Mouse (Mus musculus): ENCODE measurements around the gene 2900026A02Rik. TPM values are rescaled to one million over a fixed set of nuclear protein-coding genes. Genes with fewer than 3 reads are reported as not detected.

Gene 2900026A02Rik
- total RNA-seq, 2 experiments from 2014 or later: 21.3 to 25.8 TPM

DNA sequence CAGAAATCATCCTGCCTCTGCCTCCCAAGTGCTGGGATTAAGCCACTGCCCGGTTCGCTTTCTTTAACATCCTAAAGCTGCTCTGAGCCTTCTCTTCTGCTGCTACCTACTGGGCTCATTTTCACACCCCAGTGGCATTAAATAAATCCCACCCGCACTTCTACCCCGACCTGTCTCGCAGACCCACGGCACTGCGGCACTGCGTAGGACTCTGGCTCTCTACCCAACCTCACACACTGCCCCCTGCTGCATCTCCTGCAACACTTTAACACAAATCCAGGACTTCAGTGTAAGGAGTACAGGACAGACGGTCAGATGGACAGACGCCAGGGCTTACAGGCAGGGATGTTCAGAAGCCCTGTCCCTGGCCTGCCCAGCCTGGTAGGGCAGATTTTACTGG, 45.1 kb downstream of the 2900026A02Rik start:
- no peak for DNase-seq (ENCODE audit: low spot score)

- no peak for DNase-seq (ENCODE audit: low spot score)
These were observed 45.9 kb downstream of the 2900026A02Rik start for GRCm38 (mm10) chr5:113174916-113175692.

GRCm38 (mm10) chr5:113173318-113173717, 47.7 kb downstream of the 2900026A02Rik start:
- DNase-seq (ENCODE audit: low spot score): peak; percentile 61

- DNase-seq (ENCODE audit: low spot score): no peak
These were observed 49.0 kb downstream of the 2900026A02Rik start for GRCm38 (mm10) chr5:113171968-113172578.

DNA sequence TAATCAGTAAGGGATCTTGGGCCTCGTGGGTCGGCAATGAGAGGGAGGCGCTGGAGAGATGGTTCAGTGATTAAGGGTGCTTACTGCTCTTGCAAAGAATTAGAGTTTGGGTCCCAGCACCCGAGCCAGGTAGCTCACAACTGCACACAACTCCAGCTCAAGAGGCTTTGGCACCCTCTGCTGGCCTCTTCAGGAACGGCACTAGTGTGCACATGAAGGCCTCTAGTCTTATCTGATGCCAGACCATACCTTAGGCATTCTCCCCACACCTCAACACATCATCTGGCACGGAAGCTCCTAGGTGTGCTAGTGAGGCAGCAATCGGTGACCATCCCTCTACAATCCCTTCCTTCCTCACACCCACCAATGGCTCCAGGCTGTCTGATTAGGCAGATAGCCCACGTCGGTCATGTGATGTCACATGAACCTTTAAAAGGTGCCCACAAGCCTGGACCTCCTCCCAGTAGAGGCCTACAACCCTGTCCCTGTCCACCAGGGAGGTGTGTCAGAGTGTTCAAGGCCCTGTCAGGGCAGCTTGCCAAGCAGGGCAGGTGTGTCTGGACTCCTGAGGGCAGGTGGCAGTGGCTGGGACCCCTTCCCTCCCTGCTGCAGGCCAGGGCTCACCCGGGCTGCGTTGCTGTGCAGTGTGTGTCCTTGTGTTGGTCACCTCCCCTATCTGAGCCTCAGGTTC, 50.8 kb downstream of the 2900026A02Rik start:
- no peak for DNase-seq (ENCODE audit: low spot score)

DNA sequence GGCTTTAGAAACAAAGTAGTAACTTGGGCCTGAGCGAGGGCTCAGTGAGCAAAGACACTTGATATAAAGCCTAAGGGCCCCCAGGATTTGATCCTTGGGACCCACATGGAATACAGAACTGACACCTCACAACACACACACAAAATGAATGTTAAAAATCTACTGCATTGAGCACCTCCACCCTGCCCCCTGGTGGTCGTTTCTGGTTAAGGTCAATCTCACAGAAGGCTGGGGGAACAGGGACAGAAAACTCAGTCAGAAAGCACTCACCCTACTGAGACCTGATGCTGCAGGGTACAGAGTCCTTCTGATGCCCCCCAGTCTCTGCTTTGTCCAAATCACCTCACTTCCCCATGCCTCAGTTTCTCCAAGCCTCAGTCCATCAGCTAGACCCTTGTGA, 53.3 kb downstream of the 2900026A02Rik start:
- DNase-seq (ENCODE audit: low spot score): no peak

DNA sequence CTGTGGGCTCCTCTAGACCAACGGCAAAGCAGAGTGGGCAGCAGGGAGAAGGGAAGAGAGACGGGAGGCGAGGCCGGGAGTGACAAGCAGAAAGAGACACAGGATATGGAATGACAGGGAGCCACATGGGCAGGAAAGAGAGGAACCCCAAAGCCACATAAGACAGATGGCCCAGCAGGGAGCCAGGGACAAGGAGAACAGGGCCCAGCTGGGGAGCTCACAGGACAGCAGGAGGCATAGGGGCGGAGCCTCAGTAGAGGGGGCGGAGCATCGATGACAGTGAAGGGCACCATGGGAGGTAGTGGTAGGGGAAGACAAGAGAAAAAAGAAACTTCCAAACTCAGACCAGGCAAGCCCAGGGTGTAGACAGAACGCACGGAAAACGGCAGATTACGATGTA, 55.6 kb downstream of the 2900026A02Rik start:
- no peak for DNase-seq (ENCODE audit: low spot score)

DNA sequence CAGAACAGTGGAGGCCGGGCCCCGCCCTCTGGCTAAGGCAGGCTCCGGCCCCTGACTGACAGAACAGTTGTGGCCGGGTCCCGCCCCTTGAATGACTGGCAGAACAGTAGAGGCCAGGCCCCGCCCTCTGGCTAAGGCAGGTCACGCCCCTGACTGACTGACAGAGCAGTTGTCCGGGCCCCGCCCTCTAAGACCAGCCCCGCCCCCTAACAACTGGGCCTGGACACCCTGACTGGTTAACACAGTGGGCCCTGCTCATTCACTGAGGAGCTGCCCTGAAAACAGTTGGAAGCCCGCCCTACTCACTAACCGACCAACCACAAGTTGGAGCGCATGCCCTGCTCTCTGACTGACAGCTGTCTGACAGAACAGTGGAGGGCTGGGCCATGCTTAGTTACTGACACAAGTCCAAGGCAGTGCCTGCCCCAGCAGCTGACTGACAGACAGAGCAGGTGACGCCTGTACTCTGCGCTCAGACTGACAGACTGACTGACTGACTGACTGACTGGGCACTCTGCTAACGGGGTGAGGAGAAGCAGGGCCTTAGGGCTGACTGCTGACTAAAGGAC, 56.1 kb downstream of the 2900026A02Rik start:
- DNase-seq (ENCODE audit: low spot score): peak; percentile 86

- no peak for DNase-seq (ENCODE audit: low spot score)
These were observed 56.6 kb downstream of the 2900026A02Rik start for GRCm38 (mm10) chr5:113164448-113164847.

- DNase-seq (ENCODE audit: low spot score): no peak
These were observed 57.9 kb downstream of the 2900026A02Rik start for GRCm38 (mm10) chr5:113163116-113163515.

- DNase-seq (ENCODE audit: low spot score): no peak
These were observed 58.3 kb downstream of the 2900026A02Rik start for GRCm38 (mm10) chr5:113162699-113163098.

DNA sequence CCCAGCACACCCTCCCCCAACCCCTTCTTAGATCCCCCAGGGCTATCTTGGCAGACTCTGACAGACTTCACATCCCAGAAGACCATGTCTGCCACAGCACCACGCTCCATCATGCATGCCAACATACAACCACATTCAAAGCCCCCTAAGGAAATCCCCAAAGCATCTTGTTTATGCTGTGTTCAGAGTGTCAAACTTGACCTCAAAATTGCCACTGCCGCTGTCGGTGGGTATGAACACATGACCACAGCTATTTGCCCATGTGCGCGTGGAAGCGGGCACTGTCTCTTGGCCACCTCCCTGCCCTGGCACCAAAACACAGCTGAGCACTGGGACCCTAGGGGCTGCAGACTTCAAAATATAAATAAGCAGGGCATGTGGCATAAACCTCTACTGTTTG, 59.5 kb downstream of the 2900026A02Rik start:
- no peak for DNase-seq (ENCODE audit: low spot score)

DNA sequence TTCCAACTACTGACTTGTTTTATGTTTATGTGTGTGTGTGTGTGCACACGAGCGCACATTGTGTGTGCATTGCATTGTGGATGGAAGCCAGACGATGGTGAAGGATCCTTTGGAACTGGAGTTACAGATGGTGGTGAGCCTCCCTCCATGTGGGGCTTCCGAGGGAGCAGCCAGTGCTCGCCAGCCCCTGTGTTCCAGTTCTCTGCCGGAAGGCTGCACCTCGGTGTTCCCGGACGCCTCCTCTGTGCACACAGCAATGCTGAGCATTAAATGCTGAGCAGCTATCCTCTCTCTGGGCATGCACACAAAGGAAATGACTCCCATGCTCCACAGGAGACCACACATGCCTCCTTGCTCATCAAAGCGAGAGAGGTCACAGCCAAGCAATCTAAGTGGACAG, 60.7 kb downstream of the 2900026A02Rik start:
- no peak for DNase-seq (ENCODE audit: low spot score)

GRCm38 (mm10) chr5:113158759-113159355, 62.2 kb downstream of the 2900026A02Rik start:
- DNase-seq (ENCODE audit: low spot score): no peak

- DNase-seq (ENCODE audit: low spot score): no peak
These were observed 63.4 kb downstream of the 2900026A02Rik start for GRCm38 (mm10) chr5:113157588-113157987.

- DNase-seq (ENCODE audit: low spot score): no peak
These were observed 64.0 kb downstream of the 2900026A02Rik start for GRCm38 (mm10) chr5:113157006-113157405.

DNA sequence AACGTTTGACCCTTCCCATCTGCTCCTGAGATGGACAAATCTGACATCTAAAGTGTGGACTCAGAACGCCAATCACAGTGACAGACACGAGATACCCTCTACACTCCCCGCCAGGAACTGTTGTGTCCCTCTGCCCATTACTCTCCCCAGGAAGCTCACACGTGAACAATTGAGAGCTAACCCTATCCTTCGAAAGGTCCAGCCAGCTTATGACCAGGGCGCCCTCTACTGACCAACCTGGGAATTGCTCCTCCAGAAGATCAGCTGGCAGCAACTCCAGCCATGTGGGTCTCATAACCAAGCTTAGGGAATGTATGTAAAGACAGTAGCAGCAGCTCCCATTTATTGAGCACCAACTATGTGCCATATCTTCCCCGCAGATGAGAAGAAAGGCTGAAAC, 65.9 kb downstream of the 2900026A02Rik start:
- DNase-seq (ENCODE audit: low spot score): peak; percentile 85

DNA sequence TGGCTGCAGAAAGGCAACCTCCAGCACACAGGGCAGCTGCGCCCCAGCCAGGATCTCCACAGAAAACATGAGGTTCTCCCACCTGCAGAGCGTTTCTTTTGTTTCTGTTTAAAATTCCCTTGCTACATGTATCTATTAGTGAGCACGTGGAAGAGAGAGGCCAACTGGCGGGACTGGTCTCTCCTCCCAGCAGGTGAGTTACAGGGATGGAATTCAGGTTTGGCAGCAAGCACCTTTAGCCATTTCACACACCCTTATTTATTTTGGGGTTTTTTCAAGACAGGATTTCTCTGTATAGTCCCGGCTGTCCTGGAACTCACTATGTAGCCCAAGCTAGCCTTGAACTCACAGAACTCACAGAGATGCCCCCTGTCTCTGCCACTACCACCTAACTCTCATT, 66.6 kb downstream of the 2900026A02Rik start:
- no peak for DNase-seq (ENCODE audit: low spot score)

DNA sequence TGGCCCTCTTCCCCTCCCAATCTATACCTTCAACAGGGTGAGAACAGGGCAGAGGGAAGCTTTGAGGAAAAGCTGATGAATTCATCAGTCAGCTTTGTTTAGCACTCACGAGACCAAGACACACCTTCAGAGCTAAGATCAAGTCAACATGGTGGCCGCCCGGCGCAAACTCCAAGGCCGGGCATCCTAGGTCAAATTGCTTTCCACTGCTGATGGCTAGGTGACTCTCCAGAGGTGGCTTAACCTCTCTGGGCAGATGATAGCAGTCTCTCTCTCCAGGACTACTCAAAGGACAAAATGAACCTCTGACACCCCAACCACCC, 67.6 kb downstream of the 2900026A02Rik start:
- no peak for DNase-seq (ENCODE audit: low spot score)

DNA sequence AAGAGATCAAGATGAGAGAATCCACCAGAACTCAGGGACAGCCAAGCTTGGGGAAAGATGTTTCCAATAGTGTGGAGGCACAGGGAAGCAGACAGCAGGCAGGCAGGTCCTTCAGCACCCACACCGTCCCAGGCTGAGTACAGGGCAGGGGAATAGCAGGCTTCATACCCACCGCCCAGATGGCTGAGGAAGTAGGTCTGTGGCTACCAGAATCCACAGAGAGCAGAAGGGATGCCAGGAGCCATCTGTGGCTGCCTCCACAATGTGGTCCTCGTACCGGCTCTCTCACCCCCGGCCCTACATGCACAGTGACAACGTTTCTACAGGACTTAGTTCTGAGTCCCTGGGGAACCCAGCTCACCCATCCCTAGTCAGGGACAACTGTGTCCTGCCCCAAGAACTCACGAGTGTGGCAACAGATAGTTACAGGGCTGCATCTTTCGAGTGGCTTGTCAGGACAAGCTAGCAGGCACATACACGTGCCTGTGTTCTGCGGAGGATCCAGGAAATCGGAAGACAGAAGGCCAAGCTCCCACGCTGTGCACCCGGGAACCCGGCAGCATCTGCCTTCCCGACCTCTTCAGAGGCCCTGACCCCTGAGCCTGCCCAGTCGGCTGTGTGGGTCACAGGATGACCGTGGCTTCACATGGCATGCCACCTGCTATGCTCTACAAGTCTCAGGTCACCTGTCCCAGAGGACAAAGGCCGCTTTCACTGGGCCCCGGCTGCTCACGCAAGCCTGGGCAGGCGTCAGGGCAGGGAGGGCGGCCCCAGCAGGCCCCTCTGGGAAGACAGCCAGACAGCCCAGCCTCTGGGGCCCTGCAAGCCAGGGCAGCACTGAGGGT, 68.2 kb downstream of the 2900026A02Rik start:
- DNase-seq (ENCODE audit: low spot score): no peak

GRCm38 (mm10) chr5:113151554-113152103, 69.4 kb downstream of the 2900026A02Rik start:
- no peak for DNase-seq (ENCODE audit: low spot score)
